14 mouse cellular contexts compared by ENCODE assay signal in the genomic region with DNA sequence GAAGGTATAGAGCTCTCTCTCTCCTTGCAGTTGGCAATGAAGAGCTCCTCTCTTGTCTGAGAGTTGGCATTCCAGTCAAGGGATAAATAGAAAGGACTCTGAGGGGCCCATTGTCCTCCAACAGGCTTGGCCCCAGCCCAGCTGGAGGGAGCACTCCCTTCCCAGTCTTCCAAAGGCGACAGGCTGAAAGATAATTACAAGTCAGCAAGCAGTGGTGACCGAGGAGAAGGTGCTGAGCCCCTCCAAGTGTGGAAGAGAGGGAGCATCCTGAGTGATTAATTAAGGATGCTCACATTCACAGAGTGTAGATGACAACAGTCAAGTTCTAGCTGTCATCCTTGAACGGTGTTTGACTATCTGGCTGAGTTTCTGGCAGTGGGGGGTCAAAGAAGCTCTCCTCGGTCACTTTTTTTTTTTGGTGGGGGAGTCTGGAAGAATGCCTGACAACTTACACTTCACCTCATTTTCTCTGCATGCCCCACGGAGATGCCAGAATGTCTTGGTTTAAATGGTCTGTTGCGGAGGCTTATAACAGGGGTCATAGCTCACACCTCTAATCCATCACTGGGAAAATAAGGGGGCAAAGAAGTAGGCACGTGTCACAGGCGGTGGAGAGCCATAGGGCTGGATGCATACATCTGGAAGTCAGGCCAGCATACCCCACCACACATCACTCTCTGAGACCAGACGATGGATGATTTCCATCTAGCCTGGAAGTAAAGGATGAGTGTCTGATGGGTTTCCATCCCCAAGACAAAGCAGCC.
DNase-seq lines count a peak whose midpoint lies in the region; ATAC-seq lines count a peak whose summit lies in the region.
"Had no signal": no experiment of that assay in that cellular context is flagged by ENCODE, and none has a peak within 500 bp of the region (broad histone marks: within the 10 kb centered on the region; RNA-seq: fewer than 3 reads in every experiment).

No protein-coding gene starts in this region.

- H3K4me3 ChIP-seq in hindbrain, embryonic 14.5 days (replicated peaks; ENCODE audit: low read length): no peak overlapping the region
- H3K4me3 ChIP-seq in hindbrain, embryonic 11.5 days (ENCODE audit: low read depth, low read length): no peak overlapping the region
- no peak overlapping the region for H3K4me3 ChIP-seq in midbrain, embryonic 16.5 days (ENCODE audit: low read depth, low read length)
- no peak overlapping the region for H3K4me3 ChIP-seq in midbrain, embryonic 10.5 days
- H3K4me3 ChIP-seq in heart, embryonic 14.5 days (ENCODE audit: control insufficient read depth in 1 of 2, insufficient read depth in 1 of 2, low read depth in 1 of 2, low read length in 2 of 2): no peak overlapping the region
- H3K4me3 ChIP-seq: forebrain, embryonic 13.5 days; gastrocnemius, adult 2 months; limb, embryonic 10.5 days; liver, embryonic 15.5 days; midbrain, embryonic 12.5 days had no signal

- no peak overlapping the region for H3K9ac ChIP-seq in hindbrain, embryonic 14.5 days
- H3K9ac ChIP-seq in hindbrain, embryonic 11.5 days (ENCODE audit: low read depth, low read length): no peak overlapping the region
- no peak overlapping the region for H3K9ac ChIP-seq in midbrain, embryonic 16.5 days (ENCODE audit: low read depth, low read length)
- H3K9ac ChIP-seq in heart, embryonic 14.5 days (ENCODE audit: low read length): no peak overlapping the region
- H3K9ac ChIP-seq: forebrain, embryonic 13.5 days; liver, embryonic 15.5 days; midbrain, embryonic 12.5 days had no signal

- no peaks in the 10 kb centered on the region for H3K36me3 ChIP-seq in hindbrain, embryonic 14.5 days (replicated peaks; ENCODE audit: control insufficient read depth, insufficient read depth)
- H3K36me3 ChIP-seq in hindbrain, embryonic 11.5 days (ENCODE audit: control insufficient read depth, insufficient read depth, low read length): no peaks in the 10 kb centered on the region
- H3K36me3 ChIP-seq in midbrain, embryonic 16.5 days (ENCODE audit: control insufficient read depth, insufficient read depth, low read length): no peaks in the 10 kb centered on the region
- no peaks in the 10 kb centered on the region for H3K36me3 ChIP-seq in midbrain, embryonic 10.5 days
- no peaks in the 10 kb centered on the region for H3K36me3 ChIP-seq in heart, embryonic 14.5 days (ENCODE audit: control insufficient read depth, insufficient read depth, low read length)
- H3K36me3 ChIP-seq: limb, embryonic 10.5 days; liver, embryonic 15.5 days; midbrain, embryonic 12.5 days had no signal

- H3K27me3 ChIP-seq in hindbrain, embryonic 14.5 days (ENCODE audit: control insufficient read depth, insufficient read depth, low read length): no peaks in the 10 kb centered on the region
- H3K27me3 ChIP-seq in hindbrain, embryonic 11.5 days (ENCODE audit: control insufficient read depth, insufficient read depth, low read length): no peaks in the 10 kb centered on the region
- H3K27me3 ChIP-seq in midbrain, embryonic 16.5 days (ENCODE audit: control insufficient read depth, insufficient read depth, low read depth, low read length): no peaks in the 10 kb centered on the region
- H3K27me3 ChIP-seq in midbrain, embryonic 10.5 days (ENCODE audit: low read depth, poor library complexity, severe bottlenecking): no peaks in the 10 kb centered on the region
- no peaks in the 10 kb centered on the region for H3K27me3 ChIP-seq in heart, embryonic 14.5 days (ENCODE audit: control insufficient read depth, insufficient read depth, low read length)
- H3K27me3 ChIP-seq: forebrain, embryonic 13.5 days; liver, embryonic 15.5 days; midbrain, embryonic 12.5 days had no signal

- 45% methylated on average over 9 of the region's 9 CpGs for WGBS in hindbrain, embryonic 14.5 days
- 61% methylated on average over 9 of the region's 9 CpGs for WGBS in hindbrain, embryonic 11.5 days
- 52% methylated on average over 9 of the region's 9 CpGs for WGBS in midbrain, embryonic 16.5 days
- 63% methylated on average over 9 of the region's 9 CpGs for WGBS in midbrain, embryonic 10.5 days
- WGBS in heart, embryonic 14.5 days: 48% methylated on average over 9 of the region's 9 CpGs

- no peaks in the 10 kb centered on the region for H3K4me1 ChIP-seq in hindbrain, embryonic 14.5 days (replicated peaks; ENCODE audit: control insufficient read depth, insufficient read depth, low read length)
- no peaks in the 10 kb centered on the region; the same call in none of the 2 replicates for H3K4me1 ChIP-seq in hindbrain, embryonic 11.5 days (replicated peaks; ENCODE audit: control insufficient read depth, insufficient read depth, low read length)
- H3K4me1 ChIP-seq in midbrain, embryonic 16.5 days (ENCODE audit: control insufficient read depth, insufficient read depth, low read length): 0 out of 2 replicates have a peak, but pooled peaks cover 2% of the 10 kb centered on the region
- peaks cover 16% of the 10 kb centered on the region for H3K4me1 ChIP-seq in midbrain, embryonic 10.5 days
- H3K4me1 ChIP-seq in heart, embryonic 14.5 days (ENCODE audit: control insufficient read depth in 2 of 2, insufficient read depth in 2 of 2, low read length in 2 of 2): peaks cover 31 to 45% of the 10 kb centered on the region in 2 experiments
- H3K4me1 ChIP-seq: liver, embryonic 15.5 days; midbrain, embryonic 12.5 days had no signal

- H3K4me2 ChIP-seq in hindbrain, embryonic 14.5 days (replicated peaks): no peak overlapping the region
- H3K4me2 ChIP-seq in hindbrain, embryonic 11.5 days (replicated peaks; ENCODE audit: low read depth, low read length): no peak overlapping the region
- no peak overlapping the region for H3K4me2 ChIP-seq in midbrain, embryonic 16.5 days (ENCODE audit: low read length)
- H3K4me2 ChIP-seq in heart, embryonic 14.5 days (ENCODE audit: low read length): no peak overlapping the region
- H3K4me2 ChIP-seq: forebrain, embryonic 13.5 days; liver, embryonic 15.5 days; midbrain, embryonic 12.5 days had no signal

- ATAC-seq in hindbrain, embryonic 14.5 days (ENCODE audit: low FRiP score): no peak; the same call in 1 of the 2 replicates
- no peak for ATAC-seq in hindbrain, embryonic 11.5 days (ENCODE audit: low FRiP score)
- peak; percentile 36; the same call in 1 of the 2 replicates for ATAC-seq in midbrain, embryonic 16.5 days
- ATAC-seq in heart, embryonic 14.5 days (ENCODE audit: insufficient number of reproducible peaks, insufficient read depth, low FRiP score, low read depth): peak; percentile 57; the same call in 1 of the 2 replicates
- ATAC-seq: CD4-positive, CD25-positive, alpha-beta regulatory T cell, adult 4 months; forebrain, embryonic 13.5 days had no signal

- H3K27ac ChIP-seq in hindbrain, embryonic 14.5 days: no peak overlapping the region
- H3K27ac ChIP-seq in hindbrain, embryonic 11.5 days (ENCODE audit: low read depth, low read length): no peak overlapping the region
- no peak overlapping the region for H3K27ac ChIP-seq in midbrain, embryonic 16.5 days (ENCODE audit: low read length)
- H3K27ac ChIP-seq in midbrain, embryonic 10.5 days (replicated peaks): no peak overlapping the region
- H3K27ac ChIP-seq in heart, embryonic 14.5 days (replicated peaks in 1 of 2; ENCODE audit: control insufficient read depth in 1 of 2, insufficient read depth in 1 of 2, low read depth in 2 of 2, low read length in 2 of 2): peak overlapping the region; percentile 3 to 69; a peak in 3 of 4 replicates
- H3K27ac ChIP-seq: forebrain, embryonic 13.5 days; gastrocnemius, adult 2 months; limb, embryonic 10.5 days; liver, embryonic 15.5 days; midbrain, embryonic 12.5 days had no signal

- H3K9me3 ChIP-seq in hindbrain, embryonic 14.5 days (ENCODE audit: control insufficient read depth, low read length): no peaks in the 10 kb centered on the region
- H3K9me3 ChIP-seq in hindbrain, embryonic 11.5 days (ENCODE audit: control insufficient read depth, low read length): no peaks in the 10 kb centered on the region
- H3K9me3 ChIP-seq in midbrain, embryonic 16.5 days (replicated peaks; ENCODE audit: control insufficient read depth, low read length, poor library complexity, severe bottlenecking): no peaks in the 10 kb centered on the region
- no peaks in the 10 kb centered on the region for H3K9me3 ChIP-seq in midbrain, embryonic 10.5 days (replicated peaks)
- H3K9me3 ChIP-seq in heart, embryonic 14.5 days (ENCODE audit: control insufficient read depth, low read length): no peaks in the 10 kb centered on the region
- H3K9me3 ChIP-seq: forebrain, embryonic 13.5 days; limb, embryonic 10.5 days; liver, embryonic 15.5 days; midbrain, embryonic 12.5 days had no signal

- DNase-seq in hindbrain, embryonic 14.5 days (ENCODE audit: low spot score): peak; percentile 38
- no peak for DNase-seq in hindbrain, embryonic 11.5 days (ENCODE audit: low spot score)
- no peak for DNase-seq in midbrain, embryonic 10.5 days (ENCODE audit: low spot score)
- DNase-seq in testis, postnatal 14 days (ENCODE audit: low spot score): peak; percentile 13
- DNase-seq in adrenal gland, postnatal 36 days: no peak
- DNase-seq: gastrocnemius, adult 2 months; kidney, adult 8-10 months had no signal

Comparison
In these comparisons a context has a peak if more than half of its experiments do, and no peak if none do; other contexts are left out.
1. DNase-seq: peak in hindbrain, embryonic 14.5 days (single experiment) and testis, postnatal 14 days (single experiment); none in hindbrain, embryonic 11.5 days (single experiment), midbrain, embryonic 10.5 days (single experiment) and adrenal gland, postnatal 36 days (0 of 2).
2. ATAC-seq: peak in midbrain, embryonic 16.5 days (single experiment) and heart, embryonic 14.5 days (single experiment); none in hindbrain, embryonic 14.5 days (single experiment) and hindbrain, embryonic 11.5 days (single experiment).
3. H3K27ac ChIP-seq: peak in heart, embryonic 14.5 days (2 of 2); none in hindbrain, embryonic 14.5 days (single experiment), hindbrain, embryonic 11.5 days (single experiment), midbrain, embryonic 16.5 days (single experiment) and midbrain, embryonic 10.5 days (single experiment).